In the genomic region with DNA sequence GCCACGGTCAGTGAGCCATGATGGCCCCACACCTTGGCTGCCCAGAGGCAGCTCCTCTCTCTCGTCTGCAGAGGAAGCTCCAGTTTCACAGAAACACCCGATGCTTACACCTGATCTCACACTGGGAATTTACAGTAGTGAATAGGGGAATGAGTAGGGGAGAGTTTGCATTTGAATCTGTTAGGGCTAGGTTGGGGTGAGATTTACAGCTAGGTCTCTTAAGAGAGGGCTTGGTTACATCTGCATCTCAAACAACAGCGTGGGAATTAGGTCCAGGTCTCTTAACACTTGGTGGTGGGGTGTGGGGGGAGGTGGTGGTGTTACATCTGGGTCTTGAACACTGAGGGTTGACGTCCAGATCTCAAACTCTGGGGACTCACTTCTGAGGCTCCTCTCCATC, we compare ENCODE assay signal across 9 mouse cellular contexts.
DNase-seq lines count a peak whose midpoint lies in the region; ATAC-seq and TF ChIP-seq lines count a peak whose summit lies in the region.
"Had no signal": no experiment of that assay in that cellular context is flagged by ENCODE, and none has a peak within 500 bp of the region (broad histone marks: within the 10 kb centered on the region; RNA-seq: fewer than 3 reads in every experiment).

No protein-coding gene starts in this region.

- H3K9ac ChIP-seq in kidney, postnatal 0 days (ENCODE audit: low read depth, low read length) = no peak overlapping the region
- H3K9ac ChIP-seq in embryonic facial prominence, embryonic 12.5 days = no peak overlapping the region
- peak overlapping the region; percentile 24; the same call in 1 of the 2 replicates for H3K9ac ChIP-seq in hindbrain, embryonic 13.5 days
- H3K9ac ChIP-seq in midbrain, embryonic 16.5 days (ENCODE audit: low read depth, low read length) = no peak overlapping the region
- H3K9ac ChIP-seq: liver, embryonic 15.5 days had no signal

- no peak for ATAC-seq in kidney, postnatal 0 days (replicated peaks; ENCODE audit: low FRiP score, low read depth)
- no peak for ATAC-seq in embryonic facial prominence, embryonic 12.5 days (ENCODE audit: insufficient number of reproducible peaks, insufficient read depth, low FRiP score, low TSS enrichment)
- ATAC-seq in hindbrain, embryonic 13.5 days (ENCODE audit: low FRiP score) = no peak
- ATAC-seq in midbrain, embryonic 16.5 days = no peak
- ATAC-seq in CD4-positive, CD25-positive, alpha-beta regulatory T cell, adult 4 months = no peak

- H3K27me3 ChIP-seq in kidney, postnatal 0 days (ENCODE audit: insufficient read depth, low read length) = no peaks in the 10 kb centered on the region
- H3K27me3 ChIP-seq in embryonic facial prominence, embryonic 12.5 days = no peaks in the 10 kb centered on the region
- H3K27me3 ChIP-seq in hindbrain, embryonic 13.5 days = no peaks in the 10 kb centered on the region
- H3K27me3 ChIP-seq in midbrain, embryonic 16.5 days (ENCODE audit: control insufficient read depth, insufficient read depth, low read depth, low read length) = no peaks in the 10 kb centered on the region
- H3K27me3 ChIP-seq: liver, embryonic 15.5 days had no signal

- no peaks in the 10 kb centered on the region for H3K9me3 ChIP-seq in kidney, postnatal 0 days (replicated peaks; ENCODE audit: low read length)
- no peaks in the 10 kb centered on the region for H3K9me3 ChIP-seq in embryonic facial prominence, embryonic 12.5 days
- no peaks in the 10 kb centered on the region for H3K9me3 ChIP-seq in hindbrain, embryonic 13.5 days
- H3K9me3 ChIP-seq in midbrain, embryonic 16.5 days (replicated peaks; ENCODE audit: control insufficient read depth, low read length, poor library complexity, severe bottlenecking) = no peaks in the 10 kb centered on the region
- H3K9me3 ChIP-seq: liver, embryonic 15.5 days had no signal

- DNase-seq in kidney, postnatal 0 days (ENCODE audit: low spot score) = no peak
- DNase-seq in kidney, adult 18-20 months = no peak
- no peak for DNase-seq in cerebellum, adult 11 months
- DNase-seq in liver = no peak

- TF ChIP-seq CTCF in kidney, postnatal 0 days (IDR thresholded peaks at IDR 0.05; ENCODE audit: low read depth) = 0 out of 2 replicates have a peak, but pooled peaks have one; percentile 1

- H3K4me2 ChIP-seq in kidney, postnatal 0 days (ENCODE audit: low read length) = no peak overlapping the region
- peak overlapping the region; percentile 52 for H3K4me2 ChIP-seq in embryonic facial prominence, embryonic 12.5 days (replicated peaks)
- H3K4me2 ChIP-seq in hindbrain, embryonic 13.5 days = peak overlapping the region; percentile 48; the same call in 1 of the 2 replicates
- peak overlapping the region; percentile 47; the same call in 1 of the 2 replicates for H3K4me2 ChIP-seq in midbrain, embryonic 16.5 days (ENCODE audit: low read length)

- peak overlapping the region; percentile 92 for H3K27ac ChIP-seq in kidney, postnatal 0 days
- peak overlapping the region; percentile 99 for H3K27ac ChIP-seq in embryonic facial prominence, embryonic 12.5 days
- H3K27ac ChIP-seq in hindbrain, embryonic 13.5 days = peak overlapping the region; percentile 87
- peak overlapping the region; percentile 78 for H3K27ac ChIP-seq in midbrain, embryonic 16.5 days (ENCODE audit: low read length)
- H3K27ac ChIP-seq: liver, embryonic 15.5 days had no signal

- 17% methylated on average over 5 of the region's 5 CpGs for WGBS in kidney, postnatal 0 days
- 15% methylated on average over 5 of the region's 5 CpGs for WGBS in embryonic facial prominence, embryonic 12.5 days
- 25% methylated on average over 5 of the region's 5 CpGs for WGBS in hindbrain, embryonic 13.5 days
- 21% methylated on average over 4 of the region's 5 CpGs for WGBS in midbrain, embryonic 16.5 days

- no peaks in the 10 kb centered on the region for H3K36me3 ChIP-seq in kidney, postnatal 0 days (ENCODE audit: insufficient read depth, low read length)
- H3K36me3 ChIP-seq in embryonic facial prominence, embryonic 12.5 days = no peaks in the 10 kb centered on the region
- H3K36me3 ChIP-seq in hindbrain, embryonic 13.5 days = no peaks in the 10 kb centered on the region
- H3K36me3 ChIP-seq in midbrain, embryonic 16.5 days (ENCODE audit: control insufficient read depth, insufficient read depth, low read length) = no peaks in the 10 kb centered on the region
- H3K36me3 ChIP-seq: liver, embryonic 15.5 days had no signal

- peaks cover 18% of the 10 kb centered on the region for H3K4me1 ChIP-seq in kidney, postnatal 0 days (replicated peaks; ENCODE audit: insufficient read depth, low read length)
- peaks cover 35% of the 10 kb centered on the region for H3K4me1 ChIP-seq in embryonic facial prominence, embryonic 12.5 days
- H3K4me1 ChIP-seq in hindbrain, embryonic 13.5 days (replicated peaks) = peaks cover 46% of the 10 kb centered on the region
- peaks cover 27% of the 10 kb centered on the region for H3K4me1 ChIP-seq in midbrain, embryonic 16.5 days (ENCODE audit: control insufficient read depth, insufficient read depth, low read length)

- H3K4me3 ChIP-seq in kidney, postnatal 0 days (replicated peaks; ENCODE audit: low read depth, low read length) = no peak overlapping the region
- no peak overlapping the region for H3K4me3 ChIP-seq in embryonic facial prominence, embryonic 12.5 days
- no peak overlapping the region for H3K4me3 ChIP-seq in hindbrain, embryonic 13.5 days
- H3K4me3 ChIP-seq in midbrain, embryonic 16.5 days (ENCODE audit: low read depth, low read length) = no peak overlapping the region
- H3K4me3 ChIP-seq: liver, embryonic 15.5 days had no signal
